Mouse (Mus musculus) spleen, adult 10 weeks (tissue): Measurements from ENCODE around the gene Tnfsf15. TPM values are rescaled to one million over a fixed set of nuclear protein-coding genes. Genes with fewer than 3 reads are reported as not detected.

Experiments
- polyA plus RNA-seq: library from polyadenylated mRNA; stranded (reverse); fragments of 350-450 nt; fragmentation: Illumina TruSeq; extraction: RNeasy Lipid Tissue Mini Kit (QIAGEN cat#74804); gene quantifications from one replicate; pipeline ENCODE4 v1.2.3, GENCODE M21; 2015; ENCODE audit warnings: low replicate concordance; ENCODE audit not compliant: insufficient read depth

The Tnfsf15 gene
- 0.91 TPM for polyA plus RNA-seq

GRCm38 (mm10) chr4:63744693-63745171 lies at the start of gene Tnfsf15:
Gene Tnfsf15 (minus strand): TSS chr4:63745113.

Other genes starting within 250 kb of the Tnfsf15 start
- gene Whrn, start 249.1 kb downstream of the Tnfsf15 start, polyA plus RNA-seq: 10.4 TPM
- gene Atp6v1g1, start 200.3 kb downstream of the Tnfsf15 start, polyA plus RNA-seq: 135 TPM
- 18.6 TPM for gene Tmem268, start 186.3 kb downstream of the Tnfsf15 start, polyA plus RNA-seq
- gene Gm11213, start 139.9 kb downstream of the Tnfsf15 start, polyA plus RNA-seq: not detected
- not detected for gene Tex48, start 122.7 kb downstream of the Tnfsf15 start, polyA plus RNA-seq
- not detected for gene Gm11214, start 81.7 kb downstream of the Tnfsf15 start, polyA plus RNA-seq
- gene Tnfsf8, start 116.2 kb upstream of the Tnfsf15 start, polyA plus RNA-seq: 17.1 TPM